Mouse (Mus musculus): ENCODE data around the gene Taf6l. TPM values are rescaled to one million over a fixed set of nuclear protein-coding genes. Genes with fewer than 3 reads are reported as not detected.

The Taf6l gene
- total and polyA plus RNA-seq, 3 experiments, result 20.4 to 25.7 (median 25.5) TPM

GRCm38 (mm10) chr19:8727495-8728114 lies 58.6 kb downstream of the Taf6l start:
- Histone ChIP-seq H3K27ac (ENCODE audit: insufficient read depth, low read depth) (0 out of 2 replicates have a peak overlapping the region, but pooled peaks have one; percentile 19), H3K36me3 (replicated peaks in 1 of 2; ENCODE audit: control insufficient read depth in 1 of 2, insufficient read depth in 1 of 2, low read length in 1 of 2) (peaks cover 26 to 34% of the 10 kb centered on the region in 2 experiments), H3K79me2 (replicated peaks; ENCODE audit: control insufficient read depth, extremely low read depth, insufficient read depth, poor library complexity, severe bottlenecking) (peaks cover 27% of the 10 kb centered on the region), H3K9ac (ENCODE audit: insufficient read depth, low read depth) (no peak overlapping the region), H3K27me3 (replicated peaks) (no peaks in the 10 kb centered on the region), H3K4me2 (ENCODE audit: insufficient read depth, low read depth, poor library complexity, severe bottlenecking) (no peak overlapping the region; the same call in 1 of the 2 replicates), H3K4me3 (replicated peaks in 1 of 3; ENCODE audit: low read depth in 2 of 3, low read length in 2 of 3, poor library complexity in 1 of 3) (no peak overlapping the region), H3K9me3 (replicated peaks; ENCODE audit: low read length) (peaks cover 2% of the 10 kb centered on the region), H3K4me1 (ENCODE audit: control insufficient read depth in 1 of 2, insufficient read depth in 2 of 2) (peaks cover 2 to 16% of the 10 kb centered on the region in 2 experiments; a peak in 3 of 4 replicates)
- TF ChIP-seq POLR2AphosphoS2 (IDR thresholded peaks at IDR 0.05; ENCODE audit: low read depth, low read length), result peak; percentile 96; the same call in 1 of the 2 replicates
- TF ChIP-seq ZC3H11A (IDR thresholded peaks at IDR 0.05; ENCODE audit: low read depth, low read length), result no peak
- TF ChIP-seq HCFC1 (IDR thresholded peaks at IDR 0.05; ENCODE audit: low read depth, low read length), result no peak
- TF ChIP-seq EP300 (IDR thresholded peaks at IDR 0.05; ENCODE audit: low read length), result no peak
- TF ChIP-seq USF1 (IDR thresholded peaks at IDR 0.05; ENCODE audit: low read depth, low read length), result no peak
- TF ChIP-seq ZMIZ1 (IDR thresholded peaks at IDR 0.05; ENCODE audit: low read depth, low read length), result peak; percentile 86
- no peak for TF ChIP-seq IRF4 (IDR thresholded peaks at IDR 0.05; ENCODE audit: low read depth, low read length)
- no peak for TF ChIP-seq ZKSCAN1 (IDR thresholded peaks at IDR 0.05; ENCODE audit: borderline replicate concordance, low read depth, low read length)
- no peak for TF ChIP-seq CTCF (conservative IDR thresholded peaks at IDR 0.05 in 1 of 2, IDR thresholded peaks at IDR 0.05 in 1 of 2; ENCODE audit: low read depth in 2 of 2, low read length in 2 of 2)
- no peak for TF ChIP-seq ETS1 (conservative IDR thresholded peaks at IDR 0.05; ENCODE audit: low read depth, low read length)
- TF ChIP-seq MYC (IDR thresholded peaks at IDR 0.05; ENCODE audit: low read depth, low read length), result peak; percentile 13; the same call in 1 of the 2 replicates
- TF ChIP-seq CHD2 (IDR thresholded peaks at IDR 0.05; ENCODE audit: low read length), result peak; percentile 80
- TF ChIP-seq USF2 (conservative IDR thresholded peaks at IDR 0.05; ENCODE audit: low read depth, low read length), result no peak
- TF ChIP-seq RCOR1 (conservative IDR thresholded peaks at IDR 0.05; ENCODE audit: low read depth, low read length), result no peak
- TF ChIP-seq MAFK (IDR thresholded peaks at IDR 0.05; ENCODE audit: insufficient replicate concordance, low read length), result no peak
- no peak for TF ChIP-seq JUN (IDR thresholded peaks at IDR 0.05; ENCODE audit: insufficient read depth, low read depth, low read length)
- no peak for TF ChIP-seq UBTF (IDR thresholded peaks at IDR 0.05; ENCODE audit: low read depth, low read length)
- no peak for TF ChIP-seq ELF1 (IDR thresholded peaks at IDR 0.05; ENCODE audit: low read depth, low read length)
- no peak for TF ChIP-seq CHD1 (IDR thresholded peaks at IDR 0.05; ENCODE audit: low read depth, low read length)
- no peak for TF ChIP-seq SIN3A (IDR thresholded peaks at IDR 0.05; ENCODE audit: low read length)
- no peak for TF ChIP-seq TCF12 (IDR thresholded peaks at IDR 0.05; ENCODE audit: low read depth, low read length)
- TF ChIP-seq MEF2A (IDR thresholded peaks at IDR 0.05; ENCODE audit: borderline replicate concordance, low read depth, low read length), result no peak
- no peak for TF ChIP-seq SMC3 (IDR thresholded peaks at IDR 0.05; ENCODE audit: low read depth, low read length)
- peak; percentile 22; the same call in 1 of the 2 replicates for TF ChIP-seq NELFE (IDR thresholded peaks at IDR 0.05; ENCODE audit: low read depth, low read length)
- no peak for TF ChIP-seq BHLHE40 (IDR thresholded peaks at IDR 0.05; ENCODE audit: low read depth, low read length)
- 0 out of 2 replicates have a peak, but pooled peaks have one; percentile 33 for TF ChIP-seq MXI1 (IDR thresholded peaks at IDR 0.05; ENCODE audit: low read depth, low read length)
- no peak for TF ChIP-seq MAZ (IDR thresholded peaks at IDR 0.05; ENCODE audit: low read depth, low read length)
- no peak for TF ChIP-seq RAD21 (IDR thresholded peaks at IDR 0.05; ENCODE audit: low read depth, low read length)
- no peak for TF ChIP-seq E2F4 (IDR thresholded peaks at IDR 0.05; ENCODE audit: insufficient replicate concordance, low read depth, low read length)
- TF ChIP-seq KAT2A (IDR thresholded peaks at IDR 0.05; ENCODE audit: insufficient replicate concordance, low read length), result no peak
- no peak for TF ChIP-seq TBP (conservative IDR thresholded peaks at IDR 0.05; ENCODE audit: low read depth, low read length)
- TF ChIP-seq GABPA (IDR thresholded peaks at IDR 0.05; ENCODE audit: insufficient replicate concordance, low read depth, low read length), result no peak
- no peak for TF ChIP-seq MAX (IDR thresholded peaks at IDR 0.05; ENCODE audit: low read length)
- TF ChIP-seq ZNF384 (IDR thresholded peaks at IDR 0.05; ENCODE audit: low read depth, low read length), result peak; percentile 28; the same call in 1 of the 2 replicates
- peak; percentile 71 for TF ChIP-seq POLR2A (IDR thresholded peaks at IDR 0.05; ENCODE audit: low read depth, low read length)
- TF ChIP-seq JUND (conservative IDR thresholded peaks at IDR 0.05; ENCODE audit: low read depth, low read length), result no peak
- no peak for TF ChIP-seq PAX5 (IDR thresholded peaks at IDR 0.05; ENCODE audit: low read length)
- no peak for TF ChIP-seq NRF1 (IDR thresholded peaks at IDR 0.05; ENCODE audit: low read depth, low read length)
- in situ Hi-C loops (cut with MboI; ENCODE audit: low pct_ligation_motif_present, low pct_unique_long_range_greater_than_20kb, low sequenced_read_pairs), result loop anchor here (25.0 kb wide), 1 partner anchor 385 kb away; no protein-coding TSS in a partner anchor
- dilution Hi-C loops (cut with MboI; ENCODE audit: extremely low pct_ligation_motif_present, extremely low pct_unique_long_range_greater_than_20kb, low sequenced_read_pairs), result no loop called here
- peak; percentile 71 for DNase-seq (ENCODE audit: extremely low read depth)

Data from CH12.LX (cell line).